Mouse (Mus musculus) limb, embryonic 13.5 days (tissue): ENCODE data around the gene Ube3b. TPM values are rescaled to one million over a fixed set of nuclear protein-coding genes. Genes with fewer than 3 reads are reported as not detected.

ENCODE experiments used
- ATAC-seq: fragments of 200-750 bp; cut with Nextera tagmentation; 2 replicates; pipeline ENCODE4 v1.8.0; 2017; ENCODE audit warnings: low read depth, moderate number of reproducible peaks, moderate TSS enrichment; ENCODE audit not compliant: low FRiP score
- H3K27ac ChIP-seq: fragments of 300-500 bp; sonication (generic); 2 replicates; pipeline ENCODE4 v1.5.1; 2015; ENCODE audit warnings: inconsistent platforms, mild to moderate bottlenecking, moderate library complexity
- H3K27me3 ChIP-seq: fragments of 300-500 bp; sonication (generic); 2 replicates; pipeline ENCODE4 v1.6.1; 2015; ENCODE audit warnings: mild to moderate bottlenecking, inconsistent platforms
- H3K36me3 ChIP-seq: fragments of 300-500 bp; sonication (generic); 2 replicates; pipeline ENCODE4 v1.6.1; 2015; ENCODE audit warnings: inconsistent platforms, mild to moderate bottlenecking, moderate library complexity
- H3K4me1 ChIP-seq: fragments of 300-500 bp; sonication (generic); 2 replicates; pipeline ENCODE4 v1.6.1; 2015; ENCODE audit warnings: inconsistent platforms
- H3K4me2 ChIP-seq: fragments of 300-500 bp; sonication (generic); replicated peaks from 2 replicates; pipeline ENCODE4 v1.6.1; 2015; ENCODE audit warnings: inconsistent platforms, mild to moderate bottlenecking, moderate library complexity
- H3K4me3 ChIP-seq: fragments of 300-500 bp; sonication (generic); 2 replicates; pipeline ENCODE4 v1.5.1; 2015; ENCODE audit warnings: moderate library complexity, mild to moderate bottlenecking, inconsistent platforms
- H3K9ac ChIP-seq: fragments of 300-500 bp; sonication (generic); 2 replicates; pipeline ENCODE4 v1.6.1; 2015; ENCODE audit warnings: mild to moderate bottlenecking, inconsistent platforms
- H3K9me3 ChIP-seq: fragments of 300-500 bp; sonication (generic); 2 replicates; pipeline ENCODE4 v1.6.1; 2016; ENCODE audit warnings: inconsistent platforms
- WGBS: fragments of 180-500 bp; shearing (Covaris S2); methylation state at CpG from one replicate; pipeline ENCODE4 v1.1.7; 2015; 5-methylcytosine and 5-hydroxymethylcytosine counted together
- polyA plus RNA-seq: library from polyadenylated mRNA; unstranded; fragments of >200 nt; fragmentation: Nextera tagmentation; extraction: Ambion mirVana; gene quantifications from 2 replicates; pipeline ENCODE4 v1.2.1, GENCODE M21; 2015

Ube3b gene
- polyA plus RNA-seq, 1 experiment from 2014 or later: 46.0 TPM

DNA sequence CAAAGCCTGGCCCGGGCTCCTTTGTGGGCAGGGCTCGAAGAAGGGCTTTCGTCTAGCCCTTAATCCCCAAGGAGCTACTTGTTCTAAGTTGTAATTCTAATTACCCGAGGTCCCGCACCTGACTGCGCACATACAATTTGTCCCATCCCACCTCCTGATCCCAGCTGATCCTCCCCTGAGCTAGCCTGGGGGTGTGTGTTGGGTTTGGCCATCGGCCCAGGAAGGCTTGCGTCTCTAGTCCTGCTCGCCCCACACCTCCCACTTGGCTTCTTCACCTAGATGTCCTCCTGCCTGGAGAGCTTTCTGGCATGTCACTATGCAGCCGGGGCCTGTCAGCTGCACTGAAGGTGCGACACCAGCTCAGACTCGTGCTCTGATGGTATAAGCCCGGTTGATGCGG is 55.2 kb downstream of the Ube3b start:
- H3K27ac ChIP-seq: no peak overlapping the region
- 91% methylated on average over 14 of the region's 14 CpGs for WGBS
- no peak overlapping the region for H3K4me3 ChIP-seq
- H3K27me3 ChIP-seq: no peaks in the 10 kb centered on the region
- no peaks in the 10 kb centered on the region for H3K9me3 ChIP-seq
- no peak for ATAC-seq
- H3K4me2 ChIP-seq: no peak overlapping the region
- peaks cover 6% of the 10 kb centered on the region; the same call in 1 of the 2 replicates for H3K4me1 ChIP-seq
- no peak overlapping the region for H3K9ac ChIP-seq
- H3K36me3 ChIP-seq: peaks cover 43% of the 10 kb centered on the region

DNA sequence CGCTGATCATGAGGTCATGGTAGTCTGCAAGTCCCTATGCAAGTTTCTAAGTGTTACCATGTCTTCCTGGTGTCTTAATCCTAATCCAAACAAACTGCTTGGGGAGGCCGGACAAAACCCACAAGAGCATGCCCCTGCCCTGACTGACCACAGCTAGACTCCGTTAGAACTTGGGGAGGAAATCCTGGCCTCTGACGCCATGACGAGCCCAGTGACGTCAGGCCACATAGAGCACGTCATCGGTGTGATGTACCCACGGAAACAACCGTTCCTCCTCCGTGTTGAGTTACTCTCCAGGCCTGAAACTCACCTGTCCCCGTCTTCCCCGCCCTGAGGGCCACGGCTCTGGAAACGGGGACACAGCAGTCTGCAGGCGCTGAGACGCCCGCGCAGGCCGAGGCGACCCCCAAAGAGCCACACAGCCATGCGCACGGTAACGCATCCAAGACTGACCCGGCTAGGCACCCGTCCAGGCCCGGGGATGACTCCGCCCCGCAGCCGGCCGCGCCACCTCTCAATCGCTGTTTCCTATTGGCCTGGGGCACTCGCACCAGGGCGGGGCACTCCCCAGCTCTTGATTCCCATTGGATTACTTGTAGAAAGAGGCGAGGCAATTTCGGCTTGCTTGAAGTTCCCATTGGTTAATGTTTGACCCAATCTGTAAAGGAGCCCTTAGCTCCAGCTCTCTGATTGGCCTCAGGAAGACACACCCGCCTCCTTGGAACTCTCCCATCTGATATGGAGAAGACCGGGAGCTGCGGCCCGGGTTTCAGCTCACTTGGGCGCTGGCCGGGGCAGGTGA is 63.4 kb downstream of the Ube3b start, which contains the start of the genes Mmab and Mvk:
TSS of gene Mmab (minus strand) at position 495 of the 802 bp plus-strand sequence.
TSS of gene Mvk (plus strand) at position 704 of the 802 bp plus-strand sequence.
- peak within 1 kb of the TSS; percentile 80 for H3K4me3 ChIP-seq
- H3K27me3 ChIP-seq: no peaks in the 10 kb centered on the region

DNA sequence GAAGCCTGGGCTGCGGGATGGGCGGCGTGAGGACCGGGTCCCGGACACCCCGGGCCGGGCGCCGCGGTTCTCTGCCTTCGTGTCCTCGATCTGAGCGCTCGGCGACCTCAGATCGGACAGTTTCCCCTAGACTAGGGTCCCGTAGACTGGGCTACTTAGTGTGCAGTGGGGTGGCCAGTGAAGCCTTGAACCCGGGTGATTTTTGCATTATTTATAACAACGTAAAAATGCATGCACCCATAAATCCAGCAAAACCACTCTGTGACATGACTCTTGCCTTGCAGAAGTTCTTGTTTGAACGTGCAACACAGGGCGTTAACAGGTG is 63.9 kb downstream of the Ube3b start:
- Histone ChIP-seq H3K4me2 (peak overlapping the region; percentile 88), H3K4me3 (peak overlapping the region; percentile 80), H3K36me3 (peaks cover 30% of the 10 kb centered on the region), H3K9ac (peak overlapping the region; percentile 81), H3K4me1 (peaks cover 22% of the 10 kb centered on the region), H3K27me3 (no peaks in the 10 kb centered on the region), H3K27ac (no peak overlapping the region), H3K9me3 (no peaks in the 10 kb centered on the region)
- WGBS: under 1% methylated on average over 21 of the region's 21 CpGs
- ATAC-seq: no peak; the same call in 1 of the 2 replicates

More for the DNA sequence above, 63.4 kb downstream of the Ube3b start, which contains the start of the genes Mmab and Mvk:
- Histone ChIP-seq H3K9ac (peak within 1 kb of the TSS; percentile 81), H3K27ac (peak within 1 kb of the TSS; percentile 18; the same call in 1 of the 2 replicates), H3K4me1 (peaks cover 21% of the 10 kb centered on the region), H3K4me2 (peak within 1 kb of the TSS; percentile 88), H3K9me3 (no peaks in the 10 kb centered on the region), H3K36me3 (peaks cover 26% of the 10 kb centered on the region)
- WGBS: 2% methylated on average over 43 of the region's 43 CpGs
- ATAC-seq: peak; percentile 97

DNA sequence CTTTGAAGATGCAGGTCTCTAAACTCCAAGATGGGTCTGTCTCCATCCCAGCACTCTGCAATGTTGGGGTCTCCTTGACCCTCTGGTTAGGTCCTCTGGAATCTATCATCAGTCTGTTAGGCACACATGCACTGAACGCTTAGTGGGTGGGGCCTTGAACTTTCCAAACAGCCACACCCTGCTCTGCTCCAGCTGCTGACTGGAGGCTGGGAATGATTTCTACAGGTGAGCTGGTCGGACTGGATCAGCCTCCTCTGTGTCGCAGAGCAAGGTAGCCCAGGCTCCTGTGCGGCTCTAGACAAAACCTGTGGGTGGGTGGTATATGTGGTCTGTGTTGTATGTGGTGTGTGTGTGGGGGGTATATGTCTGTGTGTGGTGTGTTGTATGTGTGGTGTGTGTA is 68.6 kb downstream of the Ube3b start:
- Histone ChIP-seq H3K27me3 (no peaks in the 10 kb centered on the region), H3K4me3 (no peak overlapping the region), H3K4me2 (no peak overlapping the region), H3K27ac (no peak overlapping the region), H3K9ac (peak overlapping the region; percentile 39; the same call in 1 of the 2 replicates), H3K9me3 (no peaks in the 10 kb centered on the region), H3K36me3 (peaks cover 72% of the 10 kb centered on the region), H3K4me1 (peaks cover 12% of the 10 kb centered on the region)
- ATAC-seq: no peak
- WGBS: 76% methylated on average over 4 of the region's 4 CpGs

DNA sequence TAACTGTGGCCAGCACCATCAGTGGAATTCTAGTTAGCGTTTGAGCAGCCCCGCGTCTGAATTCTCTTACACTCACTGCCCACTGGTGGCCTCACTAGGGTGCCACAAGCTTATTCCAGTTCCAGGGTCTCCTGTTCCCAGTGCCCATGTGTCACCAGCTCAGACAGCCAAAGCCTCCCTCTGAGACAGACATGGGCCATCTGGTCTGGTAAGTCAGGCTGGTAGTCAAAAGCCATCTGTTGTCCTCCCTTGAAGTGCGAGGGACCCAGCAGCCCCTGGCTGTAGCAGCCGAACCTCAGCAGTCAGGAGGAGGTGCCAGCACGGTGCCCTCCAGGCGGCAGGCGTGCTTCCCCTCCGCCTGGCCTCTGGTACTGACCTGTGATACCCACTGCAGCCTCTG is 75.9 kb downstream of the Ube3b start:
- Histone ChIP-seq H3K27me3 (no peaks in the 10 kb centered on the region), H3K4me2 (no peak overlapping the region), H3K27ac (no peak overlapping the region), H3K4me3 (no peak overlapping the region), H3K4me1 (peaks cover 4% of the 10 kb centered on the region; the same call in 1 of the 2 replicates), H3K9ac (no peak overlapping the region), H3K9me3 (no peaks in the 10 kb centered on the region), H3K36me3 (peaks cover 40% of the 10 kb centered on the region)
- ATAC-seq: no peak
- 61% methylated on average over 9 of the region's 9 CpGs for WGBS

DNA sequence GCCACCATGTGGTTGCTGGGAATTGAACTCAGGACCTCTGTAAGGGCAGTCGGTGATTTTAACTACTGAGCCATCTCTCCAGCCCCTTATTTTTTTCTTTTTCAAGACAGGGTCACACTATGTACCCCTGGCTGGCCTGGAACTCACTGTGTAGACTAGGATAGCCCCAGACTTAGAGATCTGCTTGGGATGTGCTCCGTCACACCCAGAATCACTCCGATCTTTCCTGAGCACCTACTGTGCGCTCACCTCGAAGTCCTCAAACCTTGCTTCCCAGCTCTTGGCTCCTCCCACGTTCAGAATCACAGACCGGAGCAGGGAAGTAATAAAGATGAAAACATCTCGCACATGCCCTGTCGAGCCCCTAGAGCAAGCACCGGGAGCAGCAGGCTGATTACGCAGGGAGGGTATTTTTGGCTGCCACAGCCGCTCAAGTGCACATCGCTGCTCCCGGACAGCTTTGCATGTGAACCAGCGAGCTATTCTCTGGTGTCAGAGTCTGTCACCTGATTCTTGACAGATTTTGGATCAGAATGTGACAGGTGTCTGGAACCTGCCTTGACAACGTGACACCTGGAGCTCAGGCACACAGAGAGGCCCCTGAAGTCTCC is 76.7 kb downstream of the Ube3b start:
- Histone ChIP-seq H3K27ac (no peak overlapping the region), H3K9me3 (no peaks in the 10 kb centered on the region)

DNA sequence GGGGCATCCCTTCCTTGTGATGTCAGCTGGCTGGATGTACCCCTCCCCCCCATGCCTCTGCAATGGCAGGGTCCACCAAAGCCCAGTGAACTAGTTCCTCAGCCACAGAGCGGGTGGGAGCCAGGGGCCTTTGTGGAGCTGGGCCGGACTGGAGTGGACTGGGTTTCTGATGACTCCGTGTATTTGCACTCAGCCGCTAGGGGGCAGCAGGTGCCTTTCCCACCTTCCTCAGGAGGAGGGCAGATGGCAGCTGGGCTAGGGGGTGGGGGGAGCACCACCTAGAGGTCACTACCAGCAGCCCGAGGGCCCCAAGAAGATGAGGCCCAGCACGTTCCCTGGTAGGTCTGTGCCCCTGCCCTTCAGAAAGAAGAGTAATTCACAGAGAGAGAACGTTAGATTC is 80.8 kb downstream of the Ube3b start:
- no peak overlapping the region for H3K4me3 ChIP-seq
- H3K9ac ChIP-seq: 0 out of 2 replicates have a peak overlapping the region, but pooled peaks have one; percentile 25
- 2% methylated on average over 7 of the region's 7 CpGs for WGBS
- peak; percentile 25; the same call in 1 of the 2 replicates for ATAC-seq
- H3K36me3 ChIP-seq: peaks cover 3% of the 10 kb centered on the region
- H3K27ac ChIP-seq: no peak overlapping the region
- no peaks in the 10 kb centered on the region for H3K9me3 ChIP-seq
- H3K4me1 ChIP-seq: peaks cover 14% of the 10 kb centered on the region
- no peak overlapping the region for H3K4me2 ChIP-seq
- no peaks in the 10 kb centered on the region for H3K27me3 ChIP-seq

More for the DNA sequence above, 76.7 kb downstream of the Ube3b start:
- H3K4me1 ChIP-seq: peaks cover 5% of the 10 kb centered on the region; the same call in 1 of the 2 replicates
- peaks cover 32% of the 10 kb centered on the region for H3K36me3 ChIP-seq
- H3K4me2 ChIP-seq: no peak overlapping the region
- no peak for ATAC-seq
- no peak overlapping the region for H3K4me3 ChIP-seq
- H3K27me3 ChIP-seq: no peaks in the 10 kb centered on the region
- 80% methylated on average over 16 of the region's 16 CpGs for WGBS
- no peak overlapping the region for H3K9ac ChIP-seq

DNA sequence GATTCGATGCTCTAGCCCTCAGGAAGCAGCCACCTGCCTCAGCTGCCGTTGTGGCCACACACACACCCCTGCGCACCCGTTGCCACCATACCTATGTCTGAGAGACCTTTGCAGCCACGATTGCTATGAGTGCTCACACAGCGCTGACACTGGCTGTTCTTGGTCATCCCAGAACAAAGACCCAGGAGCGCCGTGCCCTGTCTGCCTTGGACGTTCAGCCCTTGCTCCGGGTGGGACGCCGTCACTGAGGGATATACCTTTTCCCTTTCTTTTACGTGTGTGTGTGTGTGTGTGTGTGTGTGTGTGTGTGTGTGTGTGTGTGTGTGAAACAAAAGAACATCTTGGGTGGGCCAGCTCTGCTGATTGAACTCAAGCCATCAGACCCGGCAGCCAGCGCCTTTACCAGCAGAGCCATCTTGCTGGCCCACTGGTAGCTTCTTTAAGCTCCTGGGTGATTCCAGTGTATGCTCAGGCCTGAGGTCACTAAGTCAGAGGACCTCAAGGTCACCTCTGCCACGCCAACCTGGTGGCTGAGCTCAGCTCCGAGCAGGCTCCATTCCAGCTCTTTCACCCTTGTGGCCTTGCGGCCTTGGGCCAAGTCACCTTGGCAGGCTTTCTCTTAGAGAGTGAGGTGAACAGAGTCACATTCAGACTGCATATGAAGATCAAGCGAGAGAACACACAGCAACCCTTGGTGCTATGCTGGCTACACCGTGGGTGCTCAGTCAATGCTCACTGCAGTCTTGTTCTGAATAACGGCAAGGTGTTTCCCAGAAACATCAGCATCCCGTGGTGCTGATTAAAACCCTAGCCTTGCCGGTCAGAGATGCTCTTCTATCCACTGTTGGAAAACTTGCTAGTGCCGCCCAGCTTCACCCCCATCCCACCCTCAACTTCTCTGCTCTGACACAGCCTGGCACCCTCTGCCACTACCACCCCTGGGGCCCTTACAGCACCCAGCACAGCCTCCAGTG is 81.9 kb downstream of the Ube3b start:
- no peak for ATAC-seq
- no peaks in the 10 kb centered on the region for H3K9me3 ChIP-seq
- H3K27me3 ChIP-seq: no peaks in the 10 kb centered on the region
- H3K4me3 ChIP-seq: no peak overlapping the region
- H3K4me2 ChIP-seq: no peak overlapping the region
- H3K27ac ChIP-seq: no peak overlapping the region
- H3K36me3 ChIP-seq: no peaks in the 10 kb centered on the region
- H3K4me1 ChIP-seq: peaks cover 23% of the 10 kb centered on the region
- no peak overlapping the region for H3K9ac ChIP-seq
- WGBS: 82% methylated on average over 24 of the region's 24 CpGs

DNA sequence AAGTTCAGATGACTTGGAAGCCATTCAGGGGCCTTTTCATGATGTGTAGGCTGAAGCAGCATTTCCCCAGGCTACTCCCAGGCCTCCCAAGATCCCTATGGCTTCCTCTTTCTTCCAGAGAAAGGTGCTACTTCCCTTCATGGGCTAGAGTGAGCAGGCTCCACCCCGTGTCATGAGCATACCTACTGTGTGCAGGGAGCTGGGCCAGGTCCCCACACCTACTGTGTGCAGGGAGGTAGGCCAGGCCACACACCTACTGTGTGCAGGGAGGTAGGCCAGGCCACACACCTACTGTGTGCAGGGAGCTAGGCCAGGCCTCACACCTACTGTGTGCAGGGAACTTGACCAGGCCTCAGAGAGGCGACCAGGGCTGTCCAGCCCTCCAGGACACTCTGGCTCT is 84.2 kb downstream of the Ube3b start:
- no peak overlapping the region for H3K9ac ChIP-seq
- no peak overlapping the region for H3K27ac ChIP-seq
- H3K4me3 ChIP-seq: no peak overlapping the region
- no peak for ATAC-seq
- H3K9me3 ChIP-seq: no peaks in the 10 kb centered on the region
- 0 out of 2 replicates have a peak, but pooled peaks cover 4% of the 10 kb centered on the region for H3K27me3 ChIP-seq
- 86% methylated on average over 2 of the region's 2 CpGs for whole genome bisulfite sequencing
- H3K36me3 ChIP-seq: no peaks in the 10 kb centered on the region
- H3K4me1 ChIP-seq: peaks cover 30% of the 10 kb centered on the region
- no peak overlapping the region for H3K4me2 ChIP-seq

DNA sequence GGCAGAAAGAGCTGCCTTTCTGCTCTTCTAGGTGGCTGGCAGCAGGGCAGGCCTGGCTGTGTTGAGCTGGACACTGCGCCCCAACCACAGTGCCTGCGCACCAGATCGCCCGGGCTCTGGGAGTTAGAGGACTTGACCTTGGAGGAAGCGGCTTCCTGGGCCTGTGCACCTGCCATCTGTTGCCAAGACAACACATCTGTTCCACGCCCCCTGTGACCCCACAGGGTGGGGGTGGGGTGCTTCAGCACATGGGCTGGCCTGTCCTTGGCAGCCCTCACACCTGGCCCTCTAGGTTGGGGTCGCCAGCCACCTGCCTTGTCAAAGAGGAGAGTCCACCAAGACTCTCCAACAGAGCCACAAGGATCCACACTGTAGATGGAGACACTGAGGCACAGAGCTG is 85.2 kb downstream of the Ube3b start:
- no peak for ATAC-seq
- 50% methylated on average over 7 of the region's 7 CpGs for WGBS
- H3K4me1 ChIP-seq: peaks cover 30% of the 10 kb centered on the region

DNA sequence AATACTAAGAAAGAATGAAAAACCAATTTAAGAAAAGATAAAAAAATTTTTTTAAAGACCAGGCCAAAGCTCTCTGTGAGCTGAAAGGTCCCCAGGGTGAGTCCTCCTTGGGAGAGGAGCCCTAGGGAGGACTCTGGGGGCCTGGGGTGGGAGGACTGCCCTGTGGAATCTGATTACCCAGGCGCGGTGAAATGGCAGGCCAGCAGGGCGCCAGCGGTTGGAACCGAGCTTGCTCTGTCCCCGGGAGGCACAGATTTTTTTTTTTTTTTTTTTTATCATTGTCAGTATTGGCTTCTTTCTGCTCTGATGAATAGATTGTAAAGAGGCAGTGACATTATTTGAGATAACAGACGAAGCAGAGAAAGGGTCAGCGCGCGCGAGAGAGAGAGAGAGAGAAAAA is 86.6 kb downstream of the Ube3b start:
- Histone ChIP-seq H3K27me3 (0 out of 2 replicates have a peak, but pooled peaks cover 4% of the 10 kb centered on the region), H3K9me3 (peaks cover 6% of the 10 kb centered on the region), H3K36me3 (no peaks in the 10 kb centered on the region), H3K27ac (no peak overlapping the region; the same call in 1 of the 2 replicates), H3K4me3 (peak overlapping the region; percentile 37), H3K4me2 (peak overlapping the region; percentile 62), H3K4me1 (peaks cover 25% of the 10 kb centered on the region), H3K9ac (peak overlapping the region; percentile 55; the same call in 1 of the 2 replicates)
- WGBS: 1% methylated on average over 11 of the region's 11 CpGs
- no peak; the same call in 1 of the 2 replicates for ATAC-seq

More for the DNA sequence above, 85.2 kb downstream of the Ube3b start:
- Histone ChIP-seq H3K27ac (no peak overlapping the region), H3K4me3 (no peak overlapping the region), H3K9ac (no peak overlapping the region), H3K27me3 (0 out of 2 replicates have a peak, but pooled peaks cover 4% of the 10 kb centered on the region), H3K9me3 (no peaks in the 10 kb centered on the region), H3K36me3 (no peaks in the 10 kb centered on the region), H3K4me2 (no peak overlapping the region)
